Mouse (Mus musculus) embryonic facial prominence, embryonic 11.5 days (tissue): ENCODE results near the gene Gbf1. TPM values are rescaled to one million over a fixed set of nuclear protein-coding genes. Genes with fewer than 3 reads are reported as not detected.
"Not testable (repeated sequence)": the region's sequence is repeated elsewhere in the genome, so short reads cannot be mapped to it uniquely, and the experiment has no call there.

Source experiments
- ATAC-seq: fragments of 200-750 bp; cut with Nextera tagmentation; replicated peaks from 2 replicates; pipeline ENCODE4 v1.8.0; 2017; ENCODE audit warnings: low read depth; ENCODE audit not compliant: insufficient number of reproducible peaks, low FRiP score, low TSS enrichment
- DNase-seq: peaks from one replicate; pipeline ENCODE4 v3.0.0-alpha.2; 2015; ENCODE audit warnings: low spot score
- H3K27ac ChIP-seq: fragments of 300-500 bp; sonication (generic); replicated peaks from 2 replicates; pipeline ENCODE4 v1.5.1; 2014; ENCODE audit warnings: mild to moderate bottlenecking, low read depth, low read length, control low read depth
- H3K27me3 ChIP-seq: fragments of 300-500 bp; sonication (generic); 2 replicates; pipeline ENCODE4 v1.6.1; 2014; ENCODE audit warnings: mild to moderate bottlenecking, low read length, moderate library complexity, mixed read lengths; ENCODE audit not compliant: control insufficient read depth, insufficient read depth
- H3K36me3 ChIP-seq: fragments of 300-500 bp; sonication (generic); replicated peaks from 2 replicates; pipeline ENCODE4 v1.6.1; 2014; ENCODE audit warnings: low read depth, mild to moderate bottlenecking, low read length, moderate library complexity, mixed read lengths; ENCODE audit not compliant: control insufficient read depth, insufficient read depth
- H3K4me1 ChIP-seq: fragments of 300-500 bp; sonication (generic); 2 replicates; pipeline ENCODE4 v1.6.1; 2014; ENCODE audit warnings: low read length, mixed read lengths; ENCODE audit not compliant: control insufficient read depth, insufficient read depth
- H3K4me2 ChIP-seq: fragments of 300-500 bp; sonication (generic); 2 replicates; pipeline ENCODE4 v1.6.1; 2014; ENCODE audit warnings: low read depth, mild to moderate bottlenecking, control low read depth, low read length, moderate library complexity
- H3K4me3 ChIP-seq: fragments of 300-500 bp; sonication (generic); 2 replicates; pipeline ENCODE4 v1.5.1; 2014; ENCODE audit warnings: low read depth, low read length, control low read depth
- H3K9ac ChIP-seq: fragments of 300-500 bp; sonication (generic); replicated peaks from 2 replicates; pipeline ENCODE4 v1.6.1; 2014; ENCODE audit warnings: mild to moderate bottlenecking, control low read depth, low read length
- H3K9me3 ChIP-seq: fragments of 300-500 bp; sonication (generic); replicated peaks from 2 replicates; pipeline ENCODE4 v1.6.1; 2016; ENCODE audit warnings: mild to moderate bottlenecking, low read length, inconsistent platforms, mixed read lengths; ENCODE audit not compliant: control insufficient read depth
- WGBS: fragments of 180-500 bp; shearing (Covaris S2); extraction: QIAGEN DNeasy Blood & Tissue Kit; methylation state at CpG from one replicate; pipeline ENCODE4 v1.1.7; 2014; 5-methylcytosine and 5-hydroxymethylcytosine counted together
- polyA plus RNA-seq: library from polyadenylated mRNA; unstranded; fragments of >200 nt; fragmentation: Nextera tagmentation; extraction: Ambion mirVana; gene quantifications from 2 replicates; pipeline ENCODE4 v1.2.1, GENCODE M21; 2014

Gene Gbf1
- polyA plus RNA-seq, 1 experiment from 2014 or later, result 33.4 TPM

DNA sequence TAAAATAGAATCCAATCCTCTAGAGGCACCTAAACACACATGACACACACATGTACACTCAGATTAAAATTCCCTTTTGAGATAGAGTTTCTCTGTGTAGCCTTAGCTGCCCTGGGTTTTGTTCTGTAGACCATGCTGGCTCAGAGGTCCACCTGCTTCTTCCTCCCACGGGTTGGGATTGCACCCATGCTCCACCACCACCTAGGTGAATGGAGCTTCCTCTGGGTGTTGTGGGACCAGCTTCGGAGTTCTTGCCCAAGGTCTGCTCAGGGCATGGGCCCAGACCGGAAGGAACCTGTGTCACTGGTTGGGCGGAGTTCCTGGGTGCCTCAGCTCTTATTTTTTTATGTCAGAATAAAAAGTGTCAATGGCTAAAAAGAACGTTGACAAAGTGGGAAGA, 62.2 kb downstream of the Gbf1 start:
- no peak overlapping the region for H3K4me3 ChIP-seq
- H3K4me1 ChIP-seq, result peaks cover 2% of the 10 kb centered on the region; the same call in 1 of the 2 replicates
- ATAC-seq (no peak), DNase-seq (no peak)
- no peak overlapping the region for H3K9ac ChIP-seq
- WGBS, result 78% methylated on average over 5 of the region's 5 CpGs
- H3K27me3 ChIP-seq, result no peaks in the 10 kb centered on the region
- H3K4me2 ChIP-seq, result no peak overlapping the region
- no peaks in the 10 kb centered on the region for H3K9me3 ChIP-seq
- no peaks in the 10 kb centered on the region for H3K36me3 ChIP-seq
- H3K27ac ChIP-seq, result no peak overlapping the region

DNA sequence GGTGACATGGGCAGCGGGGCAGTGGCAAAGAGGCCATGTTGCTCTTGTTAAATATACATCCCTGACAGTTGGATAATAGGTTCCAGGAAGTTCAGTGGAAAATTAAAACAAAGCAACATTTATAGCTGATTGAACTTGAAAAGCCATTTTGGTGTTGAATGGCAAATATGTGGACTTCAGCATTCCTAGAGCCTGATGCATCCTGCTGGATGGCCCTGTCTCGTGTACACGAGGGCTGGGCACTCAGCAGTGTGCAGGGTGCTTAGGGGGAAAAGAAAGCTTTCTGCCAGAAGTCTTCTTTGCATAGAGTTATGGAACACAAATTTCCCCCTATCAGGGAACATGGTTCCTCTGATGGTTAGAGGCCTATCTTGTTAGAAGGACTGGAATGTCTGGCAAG, 63.1 kb downstream of the Gbf1 start:
- Histone ChIP-seq H3K27ac (no peak overlapping the region), H3K9ac (no peak overlapping the region), H3K4me3 (no peak overlapping the region), H3K36me3 (no peaks in the 10 kb centered on the region), H3K4me1 (peaks cover 2% of the 10 kb centered on the region; the same call in 1 of the 2 replicates), H3K4me2 (no peak overlapping the region), H3K9me3 (no peaks in the 10 kb centered on the region), H3K27me3 (no peaks in the 10 kb centered on the region)
- peak; percentile 8 for DNase-seq
- no peak for ATAC-seq
- WGBS, result 22% methylated on average over 3 of the region's 3 CpGs

DNA sequence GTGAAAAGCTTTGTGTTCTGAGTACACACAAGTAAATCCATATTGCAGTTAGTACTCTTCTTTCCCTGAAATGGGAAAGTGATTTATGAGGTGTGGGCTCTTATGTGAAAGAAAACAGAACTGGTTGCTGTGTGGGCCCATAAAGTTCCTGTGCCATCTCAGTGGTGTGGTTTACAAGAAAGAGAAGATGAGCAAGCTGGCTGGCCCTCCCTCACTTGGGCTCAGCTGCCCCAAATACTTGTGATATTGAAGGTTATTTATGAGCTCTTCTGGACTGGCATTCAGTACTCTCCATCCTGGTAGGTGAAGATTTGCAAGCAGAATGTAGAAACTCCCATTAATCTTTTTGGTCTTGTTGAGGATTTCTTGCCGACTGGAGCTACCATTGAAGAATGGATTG, 64.4 kb downstream of the Gbf1 start:
- Histone ChIP-seq H3K4me1 (peaks cover 2% of the 10 kb centered on the region; the same call in 1 of the 2 replicates), H3K36me3 (no peaks in the 10 kb centered on the region), H3K27ac (no peak overlapping the region), H3K4me3 (no peak overlapping the region), H3K27me3 (no peaks in the 10 kb centered on the region), H3K9me3 (no peaks in the 10 kb centered on the region), H3K4me2 (no peak overlapping the region), H3K9ac (no peak overlapping the region)
- DNase-seq (no peak), ATAC-seq (no peak)
- WGBS, result 83% methylated on average over 1 of the region's 1 CpGs

DNA sequence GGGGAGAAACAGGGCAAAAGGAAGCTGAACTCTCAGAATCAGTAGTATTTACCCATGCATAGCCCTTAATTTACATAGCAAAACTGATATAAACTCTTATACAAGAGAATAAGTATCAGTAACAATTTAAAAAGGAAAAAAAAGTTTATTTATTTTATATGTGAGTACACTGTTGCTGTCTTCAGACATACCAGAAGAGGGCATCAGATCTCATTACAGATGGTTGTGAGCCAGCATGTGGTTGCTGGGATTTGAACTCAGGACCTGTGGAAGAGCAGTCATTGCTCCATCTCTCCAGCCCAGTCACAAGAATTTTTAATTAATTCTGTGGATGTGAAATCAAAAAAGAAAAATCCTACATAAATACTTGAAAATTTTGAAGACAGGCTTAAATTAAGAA, 65.0 kb downstream of the Gbf1 start:
- not testable (repeated sequence) for H3K9ac ChIP-seq, H3K4me1 ChIP-seq, H3K27me3 ChIP-seq, H3K4me3 ChIP-seq, H3K36me3 ChIP-seq, DNase-seq, H3K4me2 ChIP-seq, H3K27ac ChIP-seq, H3K9me3 ChIP-seq, ATAC-seq

DNA sequence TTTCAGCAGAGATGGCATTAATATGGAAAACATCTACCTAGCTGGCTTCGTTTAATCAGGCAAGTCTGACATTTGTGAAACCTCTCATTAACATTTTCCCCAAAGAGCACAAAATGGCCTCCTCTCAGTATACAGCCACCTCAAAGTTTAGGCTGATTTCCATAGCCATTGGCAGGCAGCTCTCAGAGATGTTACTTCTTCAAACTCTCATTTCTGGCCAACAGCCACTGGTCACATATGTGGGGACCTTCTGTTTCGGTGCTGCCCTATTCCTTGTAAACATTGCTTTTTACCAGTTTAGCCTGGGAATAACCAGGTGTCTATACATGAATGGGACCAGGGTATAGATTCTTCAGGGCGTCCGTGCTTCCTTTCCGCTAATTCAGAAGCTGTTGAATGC, 67.8 kb downstream of the Gbf1 start:
- H3K4me3 ChIP-seq, result no peak overlapping the region
- ATAC-seq, result no peak
- no peak overlapping the region for H3K9ac ChIP-seq
- WGBS, result 85% methylated on average over 5 of the region's 5 CpGs
- H3K4me1 ChIP-seq, result no peaks in the 10 kb centered on the region; the same call in 1 of the 2 replicates
- no peaks in the 10 kb centered on the region for H3K9me3 ChIP-seq
- no peaks in the 10 kb centered on the region for H3K27me3 ChIP-seq
- no peak for DNase-seq
- H3K36me3 ChIP-seq, result no peaks in the 10 kb centered on the region
- no peak overlapping the region for H3K4me2 ChIP-seq
- no peak overlapping the region for H3K27ac ChIP-seq

DNA sequence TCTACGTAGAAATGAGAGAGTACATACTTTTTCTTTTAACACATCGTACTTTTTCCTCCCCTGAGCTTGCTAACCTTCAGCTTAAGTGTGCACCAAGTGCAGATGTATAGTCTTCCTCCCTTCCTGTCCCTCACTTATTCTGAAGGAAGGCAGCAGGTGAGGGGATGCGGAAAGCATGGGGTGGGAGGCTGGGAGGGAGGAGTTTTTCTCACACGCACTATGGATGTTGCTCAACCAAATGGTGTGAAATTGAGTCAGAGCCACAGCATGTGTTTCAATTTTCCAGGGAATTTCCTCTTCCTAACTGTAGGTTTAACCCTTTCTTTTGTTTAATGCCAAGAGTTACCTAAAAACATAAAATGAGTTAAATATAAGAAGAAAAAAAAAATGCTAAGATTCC, 70.8 kb downstream of the Gbf1 start:
- ATAC-seq, result no peak
- Histone ChIP-seq H3K27ac (no peak overlapping the region), H3K27me3 (no peaks in the 10 kb centered on the region), H3K4me1 (no peaks in the 10 kb centered on the region), H3K36me3 (no peaks in the 10 kb centered on the region), H3K9me3 (no peaks in the 10 kb centered on the region), H3K4me2 (no peak overlapping the region), H3K4me3 (no peak overlapping the region), H3K9ac (no peak overlapping the region)
- WGBS, result 75% methylated on average over 4 of the region's 4 CpGs
- no peak for DNase-seq

DNA sequence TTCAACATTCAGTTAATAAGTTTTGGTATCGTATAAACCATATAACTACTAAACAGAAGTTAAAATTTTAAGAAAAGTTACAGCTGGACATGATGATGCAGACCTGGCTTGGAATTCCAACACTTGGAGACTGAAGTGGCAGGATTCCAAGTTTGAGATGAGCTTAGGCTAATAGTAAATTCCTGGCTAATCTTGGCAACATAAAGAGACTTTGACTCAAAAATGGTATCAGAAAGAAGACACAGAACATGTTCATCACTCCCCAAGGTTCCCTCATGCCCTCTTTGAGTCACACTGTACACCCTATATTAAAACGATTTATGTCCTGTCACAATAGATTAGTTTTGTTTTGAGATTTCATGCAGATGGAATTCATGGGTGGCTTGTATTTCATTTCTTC, 72.6 kb downstream of the Gbf1 start:
- H3K9ac ChIP-seq, result no peak overlapping the region
- no peaks in the 10 kb centered on the region for H3K36me3 ChIP-seq
- no peak overlapping the region for H3K4me2 ChIP-seq
- H3K9me3 ChIP-seq, result no peaks in the 10 kb centered on the region
- DNase-seq (no peak), ATAC-seq (no peak)
- no peak overlapping the region for H3K27ac ChIP-seq
- H3K27me3 ChIP-seq, result no peaks in the 10 kb centered on the region
- H3K4me1 ChIP-seq, result no peaks in the 10 kb centered on the region
- 81% methylated on average over 2 of the region's 2 CpGs for WGBS
- H3K4me3 ChIP-seq, result no peak overlapping the region

DNA sequence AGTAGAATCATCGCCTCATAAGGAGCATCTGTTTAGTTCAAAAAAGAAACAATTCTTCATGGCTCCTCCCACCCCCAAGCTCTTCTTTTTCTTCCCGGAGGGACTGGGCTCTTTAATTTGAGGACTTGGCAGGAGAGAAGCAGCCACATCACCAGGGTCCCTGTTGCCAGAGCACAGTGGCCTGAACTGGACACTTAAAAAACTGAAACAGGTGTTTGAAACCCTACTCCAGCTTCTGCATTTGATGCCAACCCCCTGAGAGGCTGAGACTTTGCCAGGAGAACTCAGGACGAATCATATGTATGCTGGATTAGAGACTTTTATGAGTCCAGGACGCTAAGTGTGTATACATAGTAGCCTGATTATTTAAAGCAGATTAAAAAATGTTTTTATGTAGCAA, 73.2 kb downstream of the Gbf1 start:
- 58% methylated on average over 4 of the region's 4 CpGs for WGBS
- H3K4me1 ChIP-seq, result no peaks in the 10 kb centered on the region
- H3K4me2 ChIP-seq, result no peak overlapping the region
- DNase-seq (no peak), ATAC-seq (no peak)
- H3K9ac ChIP-seq, result no peak overlapping the region
- H3K27me3 ChIP-seq, result no peaks in the 10 kb centered on the region
- H3K4me3 ChIP-seq, result no peak overlapping the region
- no peaks in the 10 kb centered on the region for H3K36me3 ChIP-seq
- H3K27ac ChIP-seq, result no peak overlapping the region
- no peaks in the 10 kb centered on the region for H3K9me3 ChIP-seq
